Mouse (Mus musculus) urinary bladder, postnatal 10 days (tissue): ENCODE data around the gene Arhgap21.

Experiments used
- DNase-seq: peaks from one replicate; pipeline ENCODE4 v3.0.0; 2022; ENCODE audit warnings: low spot score

Gene Arhgap21

DNA sequence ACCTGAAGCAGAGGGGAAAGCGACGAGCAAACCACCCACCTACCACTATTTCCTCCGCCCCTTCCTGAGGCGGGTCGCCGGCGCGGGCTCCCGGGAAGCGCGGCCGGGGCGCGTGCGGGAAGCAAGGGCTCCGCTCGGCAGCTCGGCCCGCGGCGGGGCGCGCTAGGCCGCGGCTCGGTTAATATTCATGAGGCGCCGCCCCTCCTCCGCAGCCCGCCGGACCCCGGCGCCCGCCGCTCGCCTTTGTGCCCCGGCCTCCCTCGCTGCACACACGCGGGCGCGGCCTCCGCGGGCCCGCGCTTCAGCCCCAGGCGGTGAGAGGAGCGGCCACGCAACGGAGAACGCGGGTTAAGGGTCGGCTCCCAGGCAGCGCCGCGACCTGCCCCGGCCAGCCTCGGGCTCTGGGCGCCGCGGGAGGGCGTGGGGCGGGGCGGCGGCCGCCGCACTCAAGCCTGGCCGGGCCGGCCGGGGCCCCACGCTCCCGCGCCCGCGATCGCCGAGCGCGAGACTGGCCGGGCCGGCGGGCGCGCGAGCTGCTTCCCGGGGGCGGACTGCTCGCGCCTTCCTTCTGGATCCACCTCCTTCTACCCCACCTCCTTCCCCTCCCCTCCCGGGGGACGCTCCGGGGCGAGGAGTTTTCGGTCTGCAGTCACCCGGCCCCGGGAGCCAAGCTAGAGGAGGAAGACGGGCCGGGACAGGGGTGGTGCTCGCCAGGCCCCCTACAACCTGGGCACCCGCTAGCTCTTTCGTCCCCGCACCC lies at the start of gene Arhgap21:
Arhgap21 (minus strand) TSS at position 441 of the 760 bp plus-strand sequence.
- peak; percentile 36 for DNase-seq

DNA sequence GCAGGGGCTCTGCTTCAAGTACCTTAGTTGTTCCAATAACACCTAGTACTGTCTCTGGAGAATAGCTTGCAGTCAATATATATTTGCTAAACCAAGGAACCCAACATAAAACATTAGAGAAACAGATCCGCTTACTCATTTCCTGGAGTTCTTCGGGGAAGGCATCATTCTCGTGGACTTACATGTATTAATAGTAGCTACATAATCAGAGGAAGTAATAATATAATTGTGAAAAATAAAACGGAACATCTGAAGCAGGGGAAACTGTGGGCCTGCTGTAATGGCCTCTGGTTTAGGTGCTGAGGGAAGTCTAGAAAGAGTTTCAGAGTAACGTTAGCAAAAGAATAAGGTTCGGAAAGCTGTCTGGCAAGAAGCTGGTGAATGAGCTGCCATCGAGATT lies 47.9 kb upstream of the Arhgap21 start:
- no peak for DNase-seq

DNA sequence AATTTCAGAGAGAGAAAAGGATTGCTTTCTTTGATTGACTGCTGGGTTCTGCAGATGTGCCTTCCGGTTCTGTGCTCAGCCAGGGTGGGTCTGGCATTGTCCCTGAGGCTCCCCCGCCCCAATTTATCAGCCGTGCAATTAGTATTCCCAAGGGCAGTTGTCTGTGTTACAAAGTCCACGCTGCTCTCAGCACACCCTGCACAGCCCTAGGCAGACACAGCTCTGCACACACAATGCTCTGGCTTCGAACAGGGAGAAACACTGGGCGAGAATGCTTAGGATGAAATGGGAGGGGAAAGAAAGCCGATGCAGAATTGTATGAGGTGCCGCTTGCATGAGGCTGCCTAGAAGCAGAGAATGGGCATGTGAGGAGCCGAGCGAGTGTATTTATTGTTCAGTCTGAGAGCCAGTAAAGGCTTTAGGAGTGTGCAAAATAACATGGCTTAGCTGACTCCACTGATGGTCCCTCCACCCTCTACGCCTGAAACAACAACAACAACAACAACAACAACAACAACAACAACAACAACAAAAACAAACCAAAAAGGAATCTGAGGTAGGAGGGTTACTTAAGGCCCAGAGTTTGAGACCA lies 42.2 kb upstream of the Arhgap21 start:
- no peak for DNase-seq

DNA sequence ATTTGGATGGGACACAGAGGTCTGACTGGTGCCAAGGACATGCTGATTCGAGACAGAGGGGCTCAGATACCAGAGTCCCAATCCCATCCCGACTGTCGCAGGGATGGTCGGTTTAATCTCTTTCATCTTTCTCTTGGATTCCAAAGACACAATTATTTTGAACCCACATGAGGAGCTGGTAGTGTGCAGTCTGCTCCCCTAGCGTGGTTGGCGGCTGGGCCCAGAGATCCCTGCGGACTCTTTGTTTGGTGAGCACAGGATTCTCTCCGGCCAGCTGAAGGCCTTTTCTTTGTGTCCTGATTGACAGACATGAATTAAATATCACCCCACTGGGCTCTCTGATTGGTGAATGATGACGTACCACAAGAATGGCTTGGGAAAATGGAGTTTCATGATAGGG lies 41.5 kb upstream of the Arhgap21 start:
- no peak for DNase-seq

DNA sequence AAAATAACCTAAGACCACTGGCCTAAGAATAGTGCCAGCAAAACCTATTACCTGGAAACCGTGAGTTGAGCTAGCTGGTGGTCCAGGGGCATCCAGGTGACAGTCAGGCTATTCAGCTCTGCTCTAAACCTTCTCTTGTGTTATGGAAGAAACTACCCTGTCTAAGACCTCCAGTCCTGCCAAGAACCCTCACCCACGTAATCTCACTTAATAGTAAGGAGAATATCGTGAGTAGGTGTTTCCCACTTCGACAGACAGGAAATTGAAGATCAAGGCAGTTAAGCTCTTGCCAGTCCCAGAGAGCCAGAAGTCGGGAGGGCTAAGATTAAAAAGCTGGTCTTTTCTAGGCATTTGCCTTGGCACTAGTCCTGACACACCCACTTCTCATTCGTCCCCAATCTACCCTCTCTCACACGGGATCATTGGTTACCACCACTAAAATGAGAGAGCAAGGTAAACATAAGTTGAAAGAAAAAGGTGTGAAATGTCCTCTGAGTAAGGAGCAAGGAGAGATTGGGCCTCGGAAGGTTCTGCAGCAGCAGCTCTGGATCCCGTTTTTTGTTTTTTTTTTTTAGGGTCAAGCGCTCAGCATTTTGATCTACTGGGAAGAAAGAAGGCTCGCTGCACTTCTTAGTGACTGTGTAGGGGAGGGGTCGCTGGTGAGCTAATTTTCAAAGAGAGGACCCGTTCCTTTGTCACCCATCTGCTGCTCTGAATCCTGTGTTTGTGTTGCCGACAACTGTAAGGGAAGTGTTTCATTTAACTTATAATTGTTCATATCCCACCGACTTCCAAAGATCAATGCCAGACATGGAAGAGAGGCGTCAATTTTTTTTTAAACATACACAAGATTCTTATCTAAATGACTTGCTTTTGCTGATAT lies 40.8 kb upstream of the Arhgap21 start:
- DNase-seq, result no peak

DNA sequence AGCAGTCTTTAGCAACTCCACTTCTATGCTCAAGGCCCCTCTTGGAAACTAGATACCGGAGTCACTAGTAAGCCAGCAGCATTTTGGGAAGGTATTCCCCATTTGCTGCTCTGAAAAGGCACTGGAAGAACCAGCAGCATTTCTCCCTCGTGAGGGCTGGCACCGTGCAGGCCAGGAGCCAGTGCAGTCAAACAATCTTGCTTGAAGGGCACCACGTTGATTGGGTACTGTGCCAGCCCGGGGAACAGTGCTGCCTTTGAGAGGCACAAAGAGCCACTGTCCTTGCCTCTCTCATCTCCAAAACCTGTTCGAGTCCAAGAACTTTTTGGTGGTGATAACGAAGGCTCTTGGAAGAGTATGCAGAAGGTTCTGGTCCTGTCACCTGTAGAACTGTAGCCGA lies 33.9 kb upstream of the Arhgap21 start:
- no peak for DNase-seq

DNA sequence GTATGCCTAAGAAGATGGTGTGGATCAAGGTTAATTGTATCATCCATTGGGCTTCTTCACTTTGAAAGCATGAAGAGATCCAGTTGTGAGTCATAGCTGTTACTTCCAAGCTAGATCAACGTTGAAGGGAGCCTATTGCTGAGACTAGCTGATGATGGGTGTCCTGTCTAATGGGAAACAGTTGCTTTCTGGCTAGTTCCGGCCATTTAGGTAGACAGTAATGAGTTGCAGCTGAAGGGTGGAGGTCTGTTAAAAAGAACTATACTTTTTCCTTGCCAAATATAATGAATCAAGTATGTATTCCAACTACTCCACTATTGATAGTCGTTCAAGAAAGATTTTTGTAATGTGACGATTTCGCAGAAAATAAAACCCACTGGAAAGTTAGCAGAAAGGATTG lies 32.5 kb upstream of the Arhgap21 start:
- no peak for DNase-seq

DNA sequence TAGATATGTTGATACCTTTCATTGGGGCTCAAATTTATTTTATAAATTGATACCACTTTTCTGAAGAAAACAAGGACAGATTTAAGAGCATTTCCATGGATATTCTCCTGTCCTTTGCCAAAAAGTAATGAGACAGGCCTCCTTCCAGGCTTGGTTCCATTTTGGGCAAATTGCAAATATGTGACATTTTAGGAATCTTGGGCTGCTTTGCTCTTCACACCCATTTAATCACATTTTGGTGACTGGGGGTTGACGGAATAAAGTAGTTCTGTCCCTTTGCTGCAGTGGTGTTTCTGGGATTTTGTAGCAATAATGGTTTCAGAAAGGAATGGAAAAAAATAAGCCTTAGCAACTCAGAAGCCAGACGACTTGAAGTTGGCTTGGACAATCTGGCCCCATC lies 26.9 kb upstream of the Arhgap21 start:
- DNase-seq, result no peak

DNA sequence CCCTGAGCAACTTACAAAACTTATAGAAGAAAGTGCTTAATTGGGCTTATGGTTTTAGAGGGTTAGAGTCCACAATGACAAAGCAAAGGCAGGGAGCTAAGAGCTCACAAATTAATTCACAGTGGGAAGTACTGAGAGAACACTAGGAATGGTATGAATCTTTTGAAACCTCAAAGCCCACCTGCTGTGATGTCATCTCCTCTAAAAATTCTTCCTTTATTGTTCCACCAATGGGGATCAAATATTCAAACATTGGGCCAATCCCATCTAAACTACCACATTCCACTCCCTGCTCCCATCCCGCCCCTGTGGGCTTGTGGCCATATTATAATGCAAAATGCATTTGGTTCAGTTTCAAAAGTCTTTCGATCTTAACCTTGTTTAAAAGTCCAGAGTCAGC lies 22.8 kb upstream of the Arhgap21 start:
- no peak for DNase-seq

DNA sequence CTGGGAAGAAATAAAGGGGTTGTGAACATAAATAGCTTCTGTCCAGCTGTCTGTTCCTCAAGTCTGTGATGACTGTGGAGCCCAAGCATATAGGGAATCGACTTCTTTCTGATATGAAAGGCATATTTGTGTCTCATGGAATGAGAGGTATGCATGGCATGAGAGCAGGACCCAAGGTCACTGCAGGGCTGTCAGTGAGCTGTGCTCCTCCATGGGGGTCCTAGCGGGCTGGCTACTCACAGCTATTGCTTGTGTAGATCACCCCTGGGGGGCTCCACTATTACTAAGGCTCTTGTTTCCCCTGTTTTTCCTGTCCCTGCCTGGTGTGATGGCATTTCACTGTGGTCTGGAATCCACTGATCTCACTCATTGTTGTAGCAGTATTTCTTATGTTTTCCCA lies 22.2 kb upstream of the Arhgap21 start:
- DNase-seq, result no peak

DNA sequence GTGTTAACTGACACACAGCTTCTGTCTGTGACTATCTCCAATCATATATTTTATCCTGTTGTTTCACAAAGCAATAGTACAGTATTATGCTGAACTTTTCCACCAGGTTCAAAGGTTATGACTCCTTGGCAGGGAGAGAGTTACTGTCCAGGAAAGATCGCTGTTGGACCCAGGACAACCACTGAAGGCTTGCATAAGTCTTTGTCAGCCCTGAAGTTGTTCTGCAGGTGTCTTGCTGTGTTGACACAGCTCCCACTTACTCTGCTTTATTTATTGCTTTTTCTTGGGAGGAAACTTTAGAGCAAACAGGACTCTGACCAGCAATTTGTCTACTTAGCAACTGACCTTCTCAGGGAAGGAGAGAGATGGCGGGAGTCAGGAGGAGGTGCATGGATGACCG lies 21.4 kb upstream of the Arhgap21 start:
- DNase-seq, result no peak

DNA sequence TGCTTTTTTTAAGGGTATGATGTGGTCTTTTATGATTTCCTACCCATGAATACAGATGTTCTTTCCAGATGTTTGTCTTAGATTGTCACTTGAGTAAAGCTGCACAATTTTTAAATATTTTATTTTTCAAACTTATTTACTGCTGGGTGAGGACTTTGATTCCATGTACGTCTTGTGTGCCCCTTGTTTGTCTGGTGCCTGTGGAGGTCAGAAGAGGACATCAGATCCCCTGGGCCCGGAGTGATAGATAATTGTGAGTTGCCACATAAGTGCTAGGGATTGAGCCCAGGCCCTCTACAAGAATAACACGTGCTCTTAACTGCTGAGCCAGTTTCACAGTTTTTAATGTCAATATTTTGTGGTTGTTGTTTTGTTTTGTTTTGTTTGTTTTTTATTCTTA lies 19.1 kb upstream of the Arhgap21 start:
- DNase-seq, result no peak

DNA sequence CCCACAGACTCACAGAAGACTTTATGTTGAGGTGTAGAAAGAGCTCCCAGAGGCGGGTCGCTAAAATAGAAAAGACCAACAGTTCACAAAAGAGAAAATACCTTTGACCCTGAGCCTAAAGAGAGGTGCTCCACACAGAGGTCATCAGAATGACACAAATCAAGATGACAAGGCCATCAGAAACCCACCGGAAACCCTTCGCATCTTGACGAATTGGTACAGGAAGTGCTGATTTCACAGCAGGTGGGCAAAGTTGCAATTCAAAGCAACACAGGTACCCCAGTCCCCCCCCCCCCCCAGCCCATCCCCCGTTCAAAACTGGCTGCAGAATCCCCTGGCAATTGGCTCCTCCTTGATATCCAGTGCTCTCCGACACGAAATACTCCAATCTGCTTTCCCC lies 10.0 kb upstream of the Arhgap21 start:
- no peak for DNase-seq

DNA sequence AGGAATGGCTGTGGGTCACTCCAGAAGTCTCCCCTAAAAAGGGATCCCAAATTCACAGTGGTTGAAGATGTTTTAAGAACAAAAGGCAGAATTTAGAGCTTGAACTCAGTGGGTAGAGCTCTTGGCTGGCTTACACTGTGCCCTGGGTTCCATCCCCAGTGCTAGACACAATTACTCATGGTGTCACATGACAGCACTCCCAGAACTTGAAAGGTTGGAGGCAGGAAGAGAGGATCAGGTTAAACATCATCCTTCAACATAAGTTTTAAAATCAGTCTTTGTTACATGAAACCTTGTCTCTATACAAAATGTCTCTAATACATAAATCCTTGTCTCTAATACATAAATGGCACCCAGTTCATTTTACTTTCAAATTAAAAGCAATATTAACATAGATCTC lies 8.4 kb upstream of the Arhgap21 start:
- DNase-seq, result no peak

DNA sequence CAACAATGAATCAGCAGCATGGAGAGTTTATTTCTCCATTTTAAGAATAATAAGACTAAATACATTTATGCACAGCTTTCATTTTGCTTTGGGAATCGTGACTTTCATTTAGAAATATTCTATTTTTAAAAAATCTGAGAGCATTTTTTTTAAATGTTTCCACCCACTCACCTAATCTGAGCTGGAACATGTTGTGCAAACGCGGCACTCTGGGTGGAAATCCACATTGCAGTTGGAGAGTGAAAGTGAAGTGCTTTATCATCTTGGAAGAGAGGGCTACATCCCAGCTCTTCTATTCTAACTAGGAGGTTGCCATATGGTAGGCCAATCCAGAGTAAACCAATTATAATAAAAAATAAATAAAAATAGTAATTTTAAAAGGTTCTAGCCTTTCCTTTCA lies 4.8 kb upstream of the Arhgap21 start:
- DNase-seq, result no peak

DNA sequence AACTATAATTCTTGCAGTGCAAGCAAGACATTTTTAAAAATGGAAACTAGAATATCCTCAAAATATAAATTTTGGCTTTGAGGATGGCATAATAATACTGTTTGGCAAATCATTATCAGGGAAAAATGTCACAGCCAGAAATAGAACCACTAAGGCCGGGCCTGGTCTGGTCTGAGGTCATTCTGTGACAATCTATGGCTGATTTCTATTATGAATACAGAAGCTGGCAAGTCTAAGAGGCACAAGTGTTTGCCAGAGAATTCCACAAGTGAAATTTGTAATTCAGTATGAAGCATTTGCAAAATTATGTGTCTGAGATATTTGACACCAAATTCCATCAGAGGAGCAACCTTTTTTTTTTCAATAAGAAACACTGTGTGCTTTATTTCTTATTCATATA lies 3.5 kb upstream of the Arhgap21 start:
- DNase-seq, result no peak

DNA sequence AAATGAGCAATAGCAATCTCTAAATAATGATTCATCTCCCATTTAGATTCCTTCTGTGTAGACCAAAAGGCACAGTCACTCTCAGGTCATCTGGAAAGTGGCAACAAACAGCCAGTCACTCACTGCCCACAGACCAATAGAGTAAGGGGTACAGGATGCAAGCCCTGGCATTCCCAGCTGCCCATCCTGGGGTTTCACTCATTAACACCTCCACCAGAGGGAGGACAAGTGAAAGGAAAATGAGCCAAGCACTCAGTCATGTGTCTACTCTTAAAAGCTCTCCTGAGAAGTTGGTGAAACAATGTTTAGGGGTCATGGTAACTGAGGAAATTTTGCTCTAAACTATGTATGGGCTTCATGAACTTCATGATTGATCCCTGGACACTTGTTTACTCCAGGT lies 2.9 kb upstream of the Arhgap21 start:
- no peak for DNase-seq

DNA sequence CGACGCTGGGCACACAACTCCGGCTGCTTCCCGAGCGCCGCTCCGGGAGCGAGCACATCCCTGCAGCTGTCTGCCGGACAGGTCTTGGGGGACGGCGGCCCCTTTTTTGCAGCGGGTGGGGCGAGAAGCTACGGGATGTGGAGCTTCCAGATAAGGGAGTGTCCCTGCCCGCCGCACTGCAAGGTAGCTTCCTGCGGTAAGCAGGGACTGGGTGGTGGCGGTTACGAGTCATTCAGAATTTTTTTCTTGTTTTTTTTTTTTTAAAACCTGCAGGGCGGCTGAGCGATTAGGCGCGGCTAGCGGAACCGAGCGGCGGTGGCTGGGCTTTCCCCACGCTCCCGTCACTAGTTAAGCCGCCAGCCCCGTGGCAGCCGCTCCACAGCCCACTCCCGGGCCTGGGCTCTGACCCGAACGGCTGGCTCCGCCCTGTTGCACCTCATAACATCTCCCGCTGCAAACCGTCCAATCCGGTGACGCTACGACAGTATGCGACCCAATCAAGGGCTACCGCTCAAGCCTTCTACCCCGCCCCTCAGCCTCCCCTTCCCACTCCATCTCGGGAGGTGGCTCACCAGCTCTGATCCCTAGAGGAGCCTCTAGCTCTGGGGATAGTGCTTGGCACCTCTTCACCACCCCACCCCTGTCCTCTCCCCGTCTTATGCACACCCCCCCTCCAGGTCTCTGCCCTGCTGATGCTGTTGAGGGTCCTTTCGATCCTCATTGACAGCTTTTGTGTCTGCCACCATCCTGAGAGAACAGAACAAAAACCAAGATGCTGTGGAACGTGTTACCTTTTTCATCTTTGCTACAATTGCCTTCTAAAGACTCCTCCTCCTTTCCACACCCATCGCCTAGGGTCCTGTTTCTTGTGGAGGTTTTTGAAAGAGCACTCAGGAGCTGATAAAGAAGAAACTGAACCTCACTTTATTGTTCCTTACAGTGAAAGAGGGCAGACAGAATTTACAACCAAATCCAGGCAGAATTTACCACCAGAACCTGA lies 820 bp upstream of the Arhgap21 start:
- peak; percentile 69 for DNase-seq

DNA sequence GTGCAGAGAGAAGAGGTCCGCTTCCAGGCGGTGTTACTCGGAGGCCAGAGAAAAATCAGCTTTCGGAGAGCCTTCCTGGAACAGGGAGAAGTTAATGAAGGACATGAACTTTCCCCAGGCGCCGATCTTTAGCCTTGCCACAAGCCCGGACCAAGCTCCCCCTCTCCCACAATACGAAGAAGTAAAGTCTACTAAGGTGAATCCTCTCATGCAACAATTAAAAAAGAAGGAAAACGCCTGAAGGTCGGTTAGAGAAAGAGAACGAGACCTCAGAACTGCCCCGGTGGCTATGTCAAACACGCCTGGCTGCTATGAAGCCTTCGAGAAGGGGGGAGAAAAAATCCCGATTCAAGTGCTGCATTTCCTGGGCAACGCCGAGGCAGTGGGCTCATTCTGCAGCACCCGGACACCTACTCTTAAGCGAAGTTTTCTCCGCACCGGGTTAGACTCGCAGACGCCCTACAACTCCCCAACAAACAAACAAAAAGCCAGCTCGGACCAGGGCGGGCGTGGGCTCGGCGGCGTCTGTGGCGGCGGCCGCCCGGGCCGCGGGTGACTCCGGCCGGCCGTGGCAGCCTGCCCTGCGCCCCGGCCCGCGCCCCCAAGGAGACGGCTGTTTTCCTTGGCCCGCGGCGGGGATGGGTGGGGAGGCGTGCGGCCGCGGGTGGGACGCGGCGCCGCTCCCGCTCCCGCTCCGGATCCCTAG lies 882 bp downstream of the Arhgap21 start:
- DNase-seq, result no peak

DNA sequence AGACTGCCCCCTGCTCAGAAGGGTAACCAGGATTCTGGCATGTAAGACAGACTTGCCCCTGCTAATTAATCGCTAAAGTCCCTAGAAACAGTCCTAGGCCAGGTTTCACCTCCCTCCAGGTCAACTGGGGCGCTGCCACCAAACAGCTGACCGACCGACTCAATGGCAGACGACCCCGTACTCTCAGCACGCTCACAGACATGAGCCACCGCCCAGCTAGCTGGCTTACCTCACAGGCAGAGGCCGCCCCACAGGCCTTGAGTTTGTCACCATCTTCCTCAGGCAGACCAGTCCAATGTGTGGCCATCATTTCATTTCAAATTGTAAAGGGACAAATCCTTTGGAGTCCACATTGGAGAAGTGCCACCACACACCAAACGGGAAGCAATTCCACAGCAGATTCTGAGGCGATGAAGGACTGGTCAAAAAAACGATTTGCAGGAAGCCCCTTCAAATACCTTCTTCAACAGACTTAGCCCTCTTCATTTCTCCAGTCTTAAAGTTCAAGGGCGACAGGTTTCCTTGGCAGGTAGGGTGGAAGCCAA lies 1.5 kb downstream of the Arhgap21 start:
- no peak for DNase-seq
